Mouse (Mus musculus): Measurements from ENCODE around the gene Shisa6. TPM values are rescaled to one million over a fixed set of nuclear protein-coding genes. Genes with fewer than 3 reads are reported as not detected.

Shisa6 gene
- polyA plus RNA-seq, 1 experiment = 0.63 TPM

DNA sequence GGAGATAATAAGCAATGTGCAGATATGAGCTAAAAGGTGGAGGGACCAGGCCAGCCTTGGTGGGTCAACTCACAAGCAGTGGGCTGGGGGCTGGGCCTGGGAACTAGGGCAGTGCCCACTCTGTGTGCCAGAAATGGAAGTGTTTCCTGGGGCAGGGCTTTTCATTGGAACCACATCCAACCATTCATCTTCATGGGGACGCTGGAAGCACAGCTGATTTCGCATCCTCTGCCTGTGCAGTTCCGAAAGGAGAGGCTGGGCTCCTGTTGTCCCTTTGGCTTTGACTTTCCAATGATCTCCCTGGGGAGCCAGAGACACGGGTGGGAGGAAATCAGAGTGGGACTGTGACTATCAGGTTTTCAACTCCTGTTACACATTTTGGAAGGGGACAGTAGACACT, 1.5 kb downstream of the Shisa6 start:
- no peak for DNase-seq (ENCODE audit: low read depth in 1 of 2, low spot score in 2 of 2)
- Histone ChIP-seq H3K36me3 (ENCODE audit: control insufficient read depth, insufficient read depth, low read length) (no peaks in the 10 kb centered on the region), H3K27me3 (ENCODE audit: control insufficient read depth, insufficient read depth, low read length) (peaks cover 8% of the 10 kb centered on the region), H3K4me1 (ENCODE audit: control insufficient read depth, insufficient read depth, insufficient read length) (no peaks in the 10 kb centered on the region), H3K27ac (ENCODE audit: insufficient read depth, low read length) (no peak overlapping the region), H3K4me3 (ENCODE audit: extremely low read depth, insufficient read depth, insufficient read length) (no peak overlapping the region)
- WGBS = 44% methylated on average over 4 of the region's 4 CpGs
- no peak for TF ChIP-seq POLR2A (IDR thresholded peaks at IDR 0.05; ENCODE audit: low read depth, low read length)
- no peak for TF ChIP-seq CTCF (IDR thresholded peaks at IDR 0.05; ENCODE audit: extremely low read depth, insufficient read depth, insufficient read length, insufficient replicate concordance)

DNA sequence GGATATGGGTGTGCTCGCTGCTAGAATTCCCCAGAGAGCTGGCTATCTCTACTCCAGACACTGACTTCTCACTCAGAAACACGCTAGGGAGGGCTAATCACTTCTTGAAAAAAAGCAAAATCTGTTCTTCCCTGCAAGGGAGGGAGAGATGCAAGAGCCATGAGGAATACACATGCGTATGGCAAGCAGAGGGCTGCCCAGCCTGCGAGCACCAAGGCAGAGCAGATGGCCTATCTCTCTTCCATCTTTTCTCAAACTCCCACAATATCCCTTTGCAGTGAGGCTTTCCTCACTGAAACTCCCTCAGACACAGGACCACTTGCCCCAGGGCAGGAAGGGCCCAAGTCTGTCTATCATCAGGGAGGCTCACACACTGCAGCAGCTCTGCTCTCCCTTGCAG, 3.4 kb downstream of the Shisa6 start:
- Histone ChIP-seq H3K36me3 (ENCODE audit: control insufficient read depth, insufficient read depth, low read length) (no peaks in the 10 kb centered on the region), H3K27ac (ENCODE audit: insufficient read depth, low read length) (no peak overlapping the region), H3K4me1 (ENCODE audit: control insufficient read depth, insufficient read depth, insufficient read length) (no peaks in the 10 kb centered on the region), H3K27me3 (ENCODE audit: control insufficient read depth, insufficient read depth, low read length) (peaks cover 8% of the 10 kb centered on the region), H3K4me3 (ENCODE audit: extremely low read depth, insufficient read depth, insufficient read length) (no peak overlapping the region)
- no peak for DNase-seq (ENCODE audit: low read depth in 1 of 2, low spot score in 2 of 2)
- no peak for TF ChIP-seq CTCF (IDR thresholded peaks at IDR 0.05; ENCODE audit: extremely low read depth, insufficient read depth, insufficient read length, insufficient replicate concordance)
- no peak for TF ChIP-seq POLR2A (IDR thresholded peaks at IDR 0.05; ENCODE audit: low read depth, low read length)
- 71% methylated on average over 4 of the region's 4 CpGs for WGBS

DNA sequence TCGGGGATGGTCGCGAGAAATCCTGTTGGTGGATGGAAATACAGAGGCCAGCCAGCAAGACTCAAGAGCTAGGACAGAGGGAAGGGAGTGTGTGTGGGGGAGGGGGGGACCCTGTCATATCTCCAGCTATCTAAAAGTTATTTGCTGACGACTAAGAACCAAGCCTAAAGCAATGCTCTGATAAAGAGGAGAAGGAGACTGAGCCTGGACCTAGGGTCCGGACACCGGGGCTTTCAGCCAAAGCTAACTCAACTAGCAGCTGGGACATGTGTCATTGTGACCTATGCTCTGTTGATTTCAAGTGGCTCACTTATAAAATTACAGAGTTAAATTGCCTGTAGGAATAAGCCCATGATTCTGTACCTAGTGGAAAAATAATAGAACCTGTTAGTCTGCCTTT, 6.4 kb downstream of the Shisa6 start:
- 84% methylated on average over 6 of the region's 6 CpGs for WGBS
- no peak for TF ChIP-seq CTCF (IDR thresholded peaks at IDR 0.05; ENCODE audit: extremely low read depth, insufficient read depth, insufficient read length, insufficient replicate concordance)
- no peak for TF ChIP-seq POLR2A (IDR thresholded peaks at IDR 0.05; ENCODE audit: low read depth, low read length)
- Histone ChIP-seq H3K36me3 (ENCODE audit: control insufficient read depth, insufficient read depth, low read length) (no peaks in the 10 kb centered on the region), H3K27ac (ENCODE audit: insufficient read depth, low read length) (no peak overlapping the region), H3K4me1 (ENCODE audit: control insufficient read depth, insufficient read depth, insufficient read length) (no peaks in the 10 kb centered on the region), H3K27me3 (ENCODE audit: control insufficient read depth, insufficient read depth, low read length) (no peaks in the 10 kb centered on the region), H3K4me3 (ENCODE audit: extremely low read depth, insufficient read depth, insufficient read length) (no peak overlapping the region)
- no peak for DNase-seq (ENCODE audit: low read depth in 1 of 2, low spot score in 2 of 2)

DNA sequence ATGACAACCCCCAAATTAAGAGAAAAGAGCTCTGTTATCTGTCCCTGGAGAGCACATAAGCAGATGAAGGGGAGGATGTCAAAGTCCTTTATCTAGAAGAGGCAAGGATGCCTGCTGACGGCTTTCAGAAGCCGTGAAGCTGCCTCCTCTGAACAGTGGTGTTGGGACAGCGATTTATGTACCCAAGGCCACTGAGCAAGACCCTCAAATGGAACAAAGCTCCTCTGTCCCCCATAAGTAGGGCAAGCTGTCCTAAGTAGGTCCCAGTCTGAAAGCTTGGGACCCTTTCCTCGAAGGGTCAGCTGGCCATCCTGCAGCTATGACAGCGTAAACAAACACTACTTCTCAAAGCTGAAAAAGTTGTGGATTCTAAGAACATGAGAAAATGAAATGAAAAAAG, 11.4 kb downstream of the Shisa6 start:
- H3K4me1 ChIP-seq (ENCODE audit: control insufficient read depth, insufficient read depth, insufficient read length) = no peaks in the 10 kb centered on the region
- no peak for TF ChIP-seq POLR2A (IDR thresholded peaks at IDR 0.05; ENCODE audit: low read depth, low read length)
- no peak for TF ChIP-seq CTCF (IDR thresholded peaks at IDR 0.05; ENCODE audit: extremely low read depth, insufficient read depth, insufficient read length, insufficient replicate concordance)
- DNase-seq (ENCODE audit: low read depth in 1 of 2, low spot score in 2 of 2) = no peak
- no peak overlapping the region for H3K4me3 ChIP-seq (ENCODE audit: extremely low read depth, insufficient read depth, insufficient read length)
- WGBS = 80% methylated on average over 5 of the region's 5 CpGs
- no peaks in the 10 kb centered on the region for H3K36me3 ChIP-seq (ENCODE audit: control insufficient read depth, insufficient read depth, low read length)
- no peaks in the 10 kb centered on the region for H3K27me3 ChIP-seq (ENCODE audit: control insufficient read depth, insufficient read depth, low read length)
- no peak overlapping the region for H3K27ac ChIP-seq (ENCODE audit: insufficient read depth, low read length)

DNA sequence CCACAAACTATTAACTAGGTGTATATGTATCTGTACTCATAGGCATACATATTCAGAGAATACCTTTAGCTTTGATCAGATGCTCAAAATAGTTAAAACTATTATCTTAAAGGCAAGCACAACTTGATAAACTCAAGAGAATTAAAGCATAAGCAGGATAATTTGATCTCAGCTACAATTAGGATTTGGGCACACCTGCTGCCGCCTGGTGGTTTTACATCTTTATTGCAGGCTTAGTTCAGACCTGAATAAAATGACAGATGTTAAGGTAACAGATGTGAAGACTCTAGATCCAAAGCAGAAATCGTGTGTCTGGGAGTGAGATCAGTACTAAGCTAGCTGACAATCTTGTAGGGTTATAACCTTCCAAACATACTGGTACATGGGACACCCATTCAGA, 24.8 kb downstream of the Shisa6 start:
- Histone ChIP-seq H3K4me1 (ENCODE audit: control insufficient read depth, insufficient read depth, insufficient read length) (no peaks in the 10 kb centered on the region), H3K27ac (ENCODE audit: insufficient read depth, low read length) (no peak overlapping the region), H3K27me3 (ENCODE audit: control insufficient read depth, insufficient read depth, low read length) (no peaks in the 10 kb centered on the region), H3K4me3 (ENCODE audit: extremely low read depth, insufficient read depth, insufficient read length) (no peak overlapping the region), H3K36me3 (ENCODE audit: control insufficient read depth, insufficient read depth, low read length) (no peaks in the 10 kb centered on the region)
- 74% methylated on average over 2 of the region's 2 CpGs for WGBS
- TF ChIP-seq CTCF (IDR thresholded peaks at IDR 0.05; ENCODE audit: extremely low read depth, insufficient read depth, insufficient read length, insufficient replicate concordance) (no peak), POLR2A (IDR thresholded peaks at IDR 0.05; ENCODE audit: low read depth, low read length) (no peak)
- DNase-seq (ENCODE audit: low read depth in 1 of 2, low spot score in 2 of 2) = no peak

DNA sequence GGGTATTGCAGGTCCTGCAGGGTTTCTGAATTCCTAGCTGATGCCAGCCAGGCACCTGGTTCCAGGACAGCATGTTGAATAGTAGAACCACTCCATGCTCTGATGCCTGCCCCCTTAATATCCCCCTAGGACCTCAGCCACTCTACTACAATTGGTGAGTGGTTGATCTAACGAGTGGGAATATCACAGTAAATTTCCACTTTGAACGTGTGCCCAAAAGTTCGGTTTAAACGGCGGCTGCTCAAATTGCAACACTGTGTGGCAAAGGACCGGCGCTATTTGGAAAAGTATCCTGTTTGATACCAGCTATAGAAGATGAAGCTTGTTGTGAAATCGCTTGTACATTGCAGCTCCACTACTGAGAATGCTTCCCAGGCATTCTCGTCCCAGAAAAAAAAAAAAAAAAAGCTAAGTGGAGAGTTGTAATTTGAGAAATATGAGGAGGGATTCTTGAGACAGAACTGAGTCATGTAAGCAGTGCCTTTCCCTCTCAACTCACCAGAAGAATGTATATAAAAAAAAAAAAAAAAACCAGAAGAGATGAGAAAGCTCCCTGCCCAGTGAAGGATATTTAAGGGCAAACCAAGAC, 26.8 kb downstream of the Shisa6 start:
- DNase-seq (ENCODE audit: low read depth in 1 of 2, low spot score in 2 of 2) = no peak
- TF ChIP-seq CTCF (IDR thresholded peaks at IDR 0.05; ENCODE audit: extremely low read depth, insufficient read depth, insufficient read length, insufficient replicate concordance) = no peak
- TF ChIP-seq POLR2A (IDR thresholded peaks at IDR 0.05; ENCODE audit: low read depth, low read length) = no peak
- H3K27me3 ChIP-seq (ENCODE audit: control insufficient read depth, insufficient read depth, low read length) = no peaks in the 10 kb centered on the region
- H3K4me1 ChIP-seq (ENCODE audit: control insufficient read depth, insufficient read depth, insufficient read length) = no peaks in the 10 kb centered on the region
- WGBS = 85% methylated on average over 9 of the region's 9 CpGs
- H3K27ac ChIP-seq (ENCODE audit: insufficient read depth, low read length) = no peak overlapping the region
- no peak overlapping the region for H3K4me3 ChIP-seq (ENCODE audit: extremely low read depth, insufficient read depth, insufficient read length)
- no peaks in the 10 kb centered on the region for H3K36me3 ChIP-seq (ENCODE audit: control insufficient read depth, insufficient read depth, low read length)

DNA sequence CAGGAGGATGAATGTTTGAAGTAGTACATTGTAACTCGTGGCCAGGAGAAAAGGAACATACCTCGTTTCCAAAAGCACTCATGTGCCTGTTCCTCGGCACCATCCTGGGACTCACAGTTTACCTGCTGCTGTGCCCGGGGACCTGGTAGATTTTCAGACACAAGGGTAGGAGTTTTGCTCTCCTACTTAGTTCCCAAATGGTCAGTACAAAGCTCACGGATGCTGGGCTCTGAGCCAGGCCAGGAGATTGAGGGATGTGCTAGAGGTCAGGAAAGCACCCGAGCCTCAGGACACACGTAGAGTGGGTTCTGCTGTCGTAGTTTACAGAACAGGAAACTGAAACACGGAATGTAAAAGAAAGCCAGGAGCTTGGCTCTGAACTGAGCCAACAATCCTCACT, 29.5 kb downstream of the Shisa6 start:
- Histone ChIP-seq H3K27ac (ENCODE audit: insufficient read depth, low read length) (no peak overlapping the region), H3K27me3 (ENCODE audit: control insufficient read depth, insufficient read depth, low read length) (no peaks in the 10 kb centered on the region), H3K4me1 (ENCODE audit: control insufficient read depth, insufficient read depth, insufficient read length) (no peaks in the 10 kb centered on the region), H3K4me3 (ENCODE audit: extremely low read depth, insufficient read depth, insufficient read length) (no peak overlapping the region), H3K36me3 (ENCODE audit: control insufficient read depth, insufficient read depth, low read length) (no peaks in the 10 kb centered on the region)
- WGBS = 70% methylated on average over 9 of the region's 9 CpGs
- no peak for TF ChIP-seq CTCF (IDR thresholded peaks at IDR 0.05; ENCODE audit: extremely low read depth, insufficient read depth, insufficient read length, insufficient replicate concordance)
- no peak for DNase-seq (ENCODE audit: low read depth in 1 of 2, low spot score in 2 of 2)

Data from spleen, adult 2 months (tissue).